Mouse (Mus musculus) hindbrain, embryonic 15.5 days (tissue): ENCODE measurements around the gene Ffar4. TPM values are rescaled to one million over a fixed set of nuclear protein-coding genes. Genes with fewer than 3 reads are reported as not detected.

Experiments
- ATAC-seq: fragments of 200-750 bp; cut with Nextera tagmentation; 2 replicates; pipeline ENCODE4 v1.8.0; 2017; ENCODE audit warnings: low read depth, moderate number of reproducible peaks, moderate TSS enrichment; ENCODE audit not compliant: low FRiP score
- H3K27ac ChIP-seq: fragments of 300-500 bp; sonication (generic); replicated peaks from 2 replicates; pipeline ENCODE4 v1.5.1; 2015; ENCODE audit warnings: mild to moderate bottlenecking, inconsistent platforms
- H3K27me3 ChIP-seq: fragments of 300-500 bp; sonication (generic); 2 replicates; pipeline ENCODE4 v1.6.1; 2015; ENCODE audit warnings: control low read depth, inconsistent platforms
- H3K36me3 ChIP-seq: fragments of 300-500 bp; sonication (generic); 2 replicates; pipeline ENCODE4 v1.6.1; 2015; ENCODE audit warnings: control low read depth, inconsistent platforms
- H3K4me1 ChIP-seq: fragments of 300-500 bp; sonication (generic); replicated peaks from 2 replicates; pipeline ENCODE4 v1.6.1; 2015; ENCODE audit warnings: control low read depth, inconsistent platforms
- H3K4me2 ChIP-seq: fragments of 300-500 bp; sonication (generic); 2 replicates; pipeline ENCODE4 v1.6.1; 2015; ENCODE audit warnings: moderate library complexity, mild to moderate bottlenecking, inconsistent platforms
- H3K4me3 ChIP-seq: fragments of 300-500 bp; sonication (generic); 2 replicates; pipeline ENCODE4 v1.5.1; 2015; ENCODE audit warnings: mild to moderate bottlenecking, inconsistent platforms
- H3K9ac ChIP-seq: fragments of 300-500 bp; sonication (generic); 2 replicates; pipeline ENCODE4 v1.6.1; 2015; ENCODE audit warnings: inconsistent platforms
- H3K9me3 ChIP-seq: fragments of 300-500 bp; sonication (generic); 2 replicates; pipeline ENCODE4 v1.6.1; 2016; ENCODE audit warnings: control low read depth, inconsistent platforms
- WGBS: fragments of 180-500 bp; shearing (Covaris S2); methylation state at CpG from one replicate; pipeline ENCODE4 v1.1.7; 2015; 5-methylcytosine and 5-hydroxymethylcytosine counted together
- polyA plus RNA-seq: library from polyadenylated mRNA; unstranded; fragments of >200 nt; fragmentation: Nextera tagmentation; extraction: Ambion mirVana; gene quantifications from 2 replicates; pipeline ENCODE4 v1.2.1, GENCODE M21; 2015

Gene Ffar4
- polyA plus RNA-seq, 1 experiment from 2014 or later, result 0.25 TPM

- H3K27ac ChIP-seq, result no peak overlapping the region
- ATAC-seq, result no peak
- H3K9me3 ChIP-seq, result no peaks in the 10 kb centered on the region
- 89% methylated on average over 8 of the region's 8 CpGs for WGBS
- H3K4me3 ChIP-seq, result no peak overlapping the region
- no peaks in the 10 kb centered on the region for H3K27me3 ChIP-seq
- H3K4me1 ChIP-seq, result no peaks in the 10 kb centered on the region
- H3K9ac ChIP-seq, result no peak overlapping the region
- H3K4me2 ChIP-seq, result no peak overlapping the region
- no peaks in the 10 kb centered on the region for H3K36me3 ChIP-seq
Observed at GRCm38 (mm10) chr19:38111056-38111455, 14.2 kb downstream of the Ffar4 start.

GRCm38 (mm10) chr19:38112575-38112974 lies 15.7 kb downstream of the Ffar4 start:
- Histone ChIP-seq H3K9me3 (no peaks in the 10 kb centered on the region), H3K4me2 (no peak overlapping the region), H3K27me3 (no peaks in the 10 kb centered on the region), H3K4me3 (no peak overlapping the region), H3K27ac (no peak overlapping the region), H3K4me1 (no peaks in the 10 kb centered on the region), H3K36me3 (no peaks in the 10 kb centered on the region), H3K9ac (no peak overlapping the region)
- ATAC-seq, result no peak
- WGBS, result 53% methylated on average over 4 of the region's 4 CpGs

GRCm38 (mm10) chr19:38114834-38115491 lies 18.1 kb downstream of the Ffar4 start:
- no peak for ATAC-seq
- Histone ChIP-seq H3K9me3 (no peaks in the 10 kb centered on the region), H3K27me3 (no peaks in the 10 kb centered on the region), H3K4me3 (no peak overlapping the region), H3K27ac (no peak overlapping the region), H3K36me3 (no peaks in the 10 kb centered on the region), H3K4me1 (no peaks in the 10 kb centered on the region), H3K4me2 (no peak overlapping the region), H3K9ac (no peak overlapping the region)
- 90% methylated on average over 7 of the region's 7 CpGs for WGBS

GRCm38 (mm10) chr19:38120123-38120760 lies 23.4 kb downstream of the Ffar4 start:
- Histone ChIP-seq H3K9ac (no peak overlapping the region), H3K4me2 (no peak overlapping the region), H3K27ac (no peak overlapping the region), H3K4me1 (peaks cover 10% of the 10 kb centered on the region), H3K4me3 (no peak overlapping the region), H3K36me3 (no peaks in the 10 kb centered on the region), H3K9me3 (no peaks in the 10 kb centered on the region), H3K27me3 (peaks cover 16% of the 10 kb centered on the region)
- WGBS, result 82% methylated on average over 5 of the region's 5 CpGs
- ATAC-seq, result no peak

GRCm38 (mm10) chr19:38123921-38124320 lies 27.1 kb downstream of the Ffar4 start:
- Histone ChIP-seq H3K9me3 (no peaks in the 10 kb centered on the region), H3K27me3 (peaks cover 20% of the 10 kb centered on the region), H3K4me3 (peak overlapping the region; percentile 57), H3K4me2 (peak overlapping the region; percentile 85), H3K36me3 (no peaks in the 10 kb centered on the region), H3K4me1 (peaks cover 10% of the 10 kb centered on the region), H3K27ac (no peak overlapping the region), H3K9ac (no peak overlapping the region)
- 30% methylated on average over 9 of the region's 9 CpGs for WGBS
- no peak for ATAC-seq

GRCm38 (mm10) chr19:38124401-38125218 lies 27.7 kb downstream of the Ffar4 start:
- peak overlapping the region; percentile 31 for H3K9ac ChIP-seq
- no peaks in the 10 kb centered on the region for H3K36me3 ChIP-seq
- H3K9me3 ChIP-seq, result no peaks in the 10 kb centered on the region
- H3K4me1 ChIP-seq, result peaks cover 10% of the 10 kb centered on the region
- WGBS, result 2% methylated on average over 49 of the region's 77 CpGs
- H3K27me3 ChIP-seq, result peaks cover 20% of the 10 kb centered on the region
- ATAC-seq, result peak; percentile 77
- H3K4me2 ChIP-seq, result peak overlapping the region; percentile 85
- H3K4me3 ChIP-seq, result peak overlapping the region; percentile 57
- H3K27ac ChIP-seq, result no peak overlapping the region

- peak within 1 kb of the TSS; percentile 57 for H3K4me3 ChIP-seq
- 66% methylated on average over 6 of the region's 6 CpGs for WGBS
Observed at GRCm38 (mm10) chr19:38125219-38125610, 28.3 kb downstream of the Ffar4 start, which contains the start of gene Rbp4. TSS of gene Rbp4 (minus strand) at chr19:38125281.

GRCm38 (mm10) chr19:38126656-38127055 lies 29.8 kb downstream of the Ffar4 start:
- Histone ChIP-seq H3K4me3 (no peak overlapping the region), H3K9ac (no peak overlapping the region), H3K27ac (no peak overlapping the region), H3K36me3 (no peaks in the 10 kb centered on the region), H3K27me3 (peaks cover 20% of the 10 kb centered on the region), H3K9me3 (no peaks in the 10 kb centered on the region), H3K4me1 (peaks cover 10% of the 10 kb centered on the region), H3K4me2 (no peak overlapping the region)
- WGBS, result 79% methylated on average over 8 of the region's 8 CpGs
- no peak for ATAC-seq

More at GRCm38 (mm10) chr19:38125219-38125610, 28.3 kb downstream of the Ffar4 start, which contains the start of gene Rbp4:
- Histone ChIP-seq H3K4me2 (peak within 1 kb of the TSS; percentile 85), H3K9me3 (no peaks in the 10 kb centered on the region), H3K27me3 (peaks cover 20% of the 10 kb centered on the region), H3K36me3 (no peaks in the 10 kb centered on the region), H3K4me1 (peaks cover 10% of the 10 kb centered on the region), H3K9ac (peak within 1 kb of the TSS; percentile 31), H3K27ac (no peak within 1 kb of the TSS)
- no peak for ATAC-seq

- 82% methylated on average over 6 of the region's 6 CpGs for WGBS
- no peak for ATAC-seq
- Histone ChIP-seq H3K9ac (no peak within 1 kb of the TSS), H3K36me3 (no peaks in the 10 kb centered on the region), H3K27ac (no peak within 1 kb of the TSS), H3K4me3 (no peak within 1 kb of the TSS), H3K4me1 (no peaks in the 10 kb centered on the region), H3K27me3 (no peaks in the 10 kb centered on the region), H3K4me2 (no peak within 1 kb of the TSS), H3K9me3 (no peaks in the 10 kb centered on the region)
Observed at GRCm38 (mm10) chr19:38132481-38132880, 35.6 kb downstream of the Ffar4 start, which contains the start of gene Pde6c. TSS of gene Pde6c (plus strand) at chr19:38132781.

- Histone ChIP-seq H3K4me2 (no peak overlapping the region), H3K9me3 (no peaks in the 10 kb centered on the region), H3K9ac (no peak overlapping the region), H3K4me1 (no peaks in the 10 kb centered on the region), H3K27ac (no peak overlapping the region), H3K4me3 (no peak overlapping the region), H3K36me3 (no peaks in the 10 kb centered on the region), H3K27me3 (no peaks in the 10 kb centered on the region)
- no peak for ATAC-seq
- WGBS, result 78% methylated on average over 11 of the region's 11 CpGs
Observed at GRCm38 (mm10) chr19:38133986-38134385, 37.1 kb downstream of the Ffar4 start.

GRCm38 (mm10) chr19:38134806-38135205 lies 37.9 kb downstream of the Ffar4 start:
- WGBS, result 95% methylated on average over 6 of the region's 6 CpGs
- no peak overlapping the region for H3K4me3 ChIP-seq
- H3K4me1 ChIP-seq, result no peaks in the 10 kb centered on the region
- no peak overlapping the region for H3K9ac ChIP-seq
- no peaks in the 10 kb centered on the region for H3K36me3 ChIP-seq
- no peak for ATAC-seq
- no peak overlapping the region for H3K4me2 ChIP-seq
- no peaks in the 10 kb centered on the region for H3K27me3 ChIP-seq
- no peaks in the 10 kb centered on the region for H3K9me3 ChIP-seq
- no peak overlapping the region for H3K27ac ChIP-seq
